Mouse (Mus musculus) bone marrow, adult 2 months (tissue): ENCODE measurements around the gene Grm1.

Experiments
- CTCF ChIP-seq: fragments of 200-500 bp; IDR thresholded peaks from 2 replicates; pipeline ENCODE4 v1.5.1; 2011; ENCODE audit warnings: low read length, control low read depth; ENCODE audit not compliant: control insufficient read depth, insufficient read depth
- POLR2A ChIP-seq: fragments of 200-500 bp; IDR thresholded peaks from 2 replicates; pipeline ENCODE4 v1.6.1; 2011; ENCODE audit warnings: low read depth, mild to moderate bottlenecking, control low read depth, low read length, borderline replicate concordance; ENCODE audit not compliant: control insufficient read depth

DNA sequence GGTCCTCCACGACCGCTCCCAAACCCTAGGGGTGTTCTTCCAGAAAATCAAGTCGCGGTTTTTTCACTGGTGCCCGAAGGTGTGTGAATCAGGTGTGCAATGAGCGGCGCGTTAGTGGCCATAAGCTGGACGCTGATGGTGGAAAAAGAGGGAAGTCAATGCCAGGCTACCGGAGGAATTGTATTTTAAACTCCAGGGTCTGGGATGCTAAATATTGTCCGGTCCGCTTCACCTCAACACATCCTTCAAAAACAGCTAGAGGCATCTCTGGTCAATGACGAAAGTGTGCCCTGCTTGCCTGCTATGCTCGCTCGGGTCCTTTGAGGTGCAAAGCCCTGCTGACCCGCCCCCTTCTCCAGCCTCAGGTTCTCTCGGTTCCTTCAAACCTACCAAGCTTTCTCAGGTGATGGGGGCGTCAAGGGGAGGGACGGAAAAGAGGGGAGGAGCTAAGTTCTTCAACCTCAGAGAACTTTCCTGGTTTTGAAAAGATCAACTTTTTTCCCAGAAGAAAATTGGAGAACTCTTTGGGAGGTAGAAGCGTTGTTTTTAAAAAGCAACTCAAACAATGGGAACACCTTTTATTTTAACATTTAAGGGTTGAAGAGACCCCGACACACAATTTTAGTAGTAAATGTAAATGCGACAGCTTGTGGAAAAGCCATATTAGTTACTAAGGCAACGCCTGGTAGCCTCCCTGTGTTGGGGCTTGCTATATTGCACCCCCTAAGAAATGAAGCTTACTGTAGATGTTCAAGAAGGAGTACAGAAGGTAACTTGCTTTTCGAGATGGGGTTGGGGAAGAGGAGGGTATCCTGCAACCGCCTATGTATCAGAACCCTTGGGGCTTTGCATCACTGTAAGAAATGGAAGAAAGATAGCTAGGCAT is 1.2 kb downstream of the Grm1 start:
- TF ChIP-seq CTCF (no peak), POLR2A (no peak)
